Mouse (Mus musculus): ENCODE measurements around the gene Irf2bpl. TPM values are rescaled to one million over a fixed set of nuclear protein-coding genes. Genes with fewer than 3 reads are reported as not detected.

Irf2bpl gene
- polyA plus RNA-seq, 1 experiment from 2014 or later, result 94.9 TPM

- no peaks in the 10 kb centered on the region for H3K9me3 ChIP-seq
- peak overlapping the region; percentile 61 for H3K4me2 ChIP-seq (replicated peaks)
- no peak for ATAC-seq (replicated peaks)
- H3K4me1 ChIP-seq, result peaks cover 81% of the 10 kb centered on the region
- no peaks in the 10 kb centered on the region for H3K27me3 ChIP-seq
- peak overlapping the region; percentile 17 for H3K4me3 ChIP-seq
- H3K9ac ChIP-seq (replicated peaks), result peak overlapping the region; percentile 40
- no peaks in the 10 kb centered on the region for H3K36me3 ChIP-seq
- H3K27ac ChIP-seq (replicated peaks), result peak overlapping the region; percentile 100
- 6% methylated on average over 7 of the region's 7 CpGs for WGBS
Measured at GRCm38 (mm10) chr12:86896441-86896890, 11.9 kb upstream of the Irf2bpl start.

DNA sequence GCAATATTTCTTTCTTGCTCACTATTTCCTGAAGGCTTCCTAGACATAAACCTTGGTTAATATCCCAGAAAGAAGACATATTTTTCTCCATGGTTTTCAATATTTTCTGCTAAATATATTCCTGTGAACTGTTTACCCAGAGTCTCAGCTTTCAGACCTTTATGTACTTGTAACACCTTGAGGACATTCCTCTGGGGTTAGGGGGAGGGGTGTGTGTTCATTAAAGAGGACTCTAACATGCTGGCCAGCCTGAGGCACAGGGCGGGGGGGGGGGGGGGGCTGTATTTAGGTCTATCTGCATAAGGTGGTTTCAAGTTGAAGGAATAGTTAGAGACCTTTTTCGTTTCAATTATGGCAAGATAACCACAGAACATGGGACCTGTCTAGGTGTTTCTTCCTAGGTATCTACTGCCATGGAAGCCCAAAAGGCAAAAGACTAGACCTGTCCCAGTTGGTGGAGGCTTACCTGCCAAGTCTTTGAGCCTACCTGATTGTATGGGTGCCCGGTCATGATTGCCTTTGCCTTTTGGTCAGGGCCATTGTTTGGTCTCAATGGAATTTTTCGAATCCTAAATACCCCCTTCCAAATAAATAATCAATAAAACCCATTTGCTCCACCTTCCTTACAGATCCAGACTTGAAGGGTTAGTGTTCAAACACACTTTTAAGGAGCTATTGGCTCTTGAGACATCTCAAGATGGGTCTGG is 11.3 kb upstream of the Irf2bpl start:
- Histone ChIP-seq H3K9ac (replicated peaks) (peak overlapping the region; percentile 47), H3K4me3 (peak overlapping the region; percentile 36), H3K27me3 (no peaks in the 10 kb centered on the region), H3K27ac (replicated peaks) (peak overlapping the region; percentile 100), H3K9me3 (no peaks in the 10 kb centered on the region), H3K36me3 (no peaks in the 10 kb centered on the region), H3K4me1 (peaks cover 87% of the 10 kb centered on the region), H3K4me2 (replicated peaks) (peak overlapping the region; percentile 61)
- ATAC-seq (replicated peaks), result no peak
- WGBS, result 25% methylated on average over 4 of the region's 4 CpGs

DNA sequence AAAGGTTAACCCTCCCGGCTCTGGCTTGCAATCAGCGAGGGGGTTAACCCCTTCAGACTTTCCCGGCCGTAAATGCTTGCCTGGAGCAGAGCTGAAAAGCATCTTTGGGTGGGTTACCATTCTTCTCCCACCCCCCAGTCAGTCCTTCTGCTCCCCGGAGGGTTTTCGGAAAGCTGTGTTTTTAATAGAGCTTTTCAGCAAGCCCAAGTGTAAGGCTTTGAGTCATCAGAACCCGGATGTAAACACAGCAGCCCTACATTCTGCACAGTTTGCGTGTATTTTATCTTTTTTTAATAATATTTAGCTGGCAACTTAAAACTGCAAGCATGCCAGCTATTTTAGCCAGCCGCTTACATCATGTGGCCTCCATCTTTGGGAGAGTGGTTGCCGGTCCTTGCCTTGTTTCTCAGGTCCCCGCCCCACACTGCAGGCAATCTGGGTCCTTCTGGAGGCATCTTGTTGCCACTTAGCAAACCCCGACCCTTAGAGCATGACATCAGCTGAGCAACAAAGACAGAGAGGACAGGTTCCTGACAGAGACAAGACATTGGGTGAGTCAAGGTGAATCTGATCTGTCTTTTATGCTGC is 10.3 kb upstream of the Irf2bpl start:
- Histone ChIP-seq H3K4me2 (replicated peaks) (peak overlapping the region; percentile 61), H3K27me3 (no peaks in the 10 kb centered on the region), H3K36me3 (no peaks in the 10 kb centered on the region), H3K9me3 (no peaks in the 10 kb centered on the region), H3K27ac (replicated peaks) (peak overlapping the region; percentile 100), H3K4me3 (peak overlapping the region; percentile 36), H3K9ac (replicated peaks) (peak overlapping the region; percentile 47), H3K4me1 (peaks cover 92% of the 10 kb centered on the region)
- ATAC-seq (replicated peaks), result peak; percentile 15
- WGBS, result under 1% methylated on average over 12 of the region's 12 CpGs

- Histone ChIP-seq H3K36me3 (no peaks in the 10 kb centered on the region), H3K4me1 (peaks cover 92% of the 10 kb centered on the region), H3K27me3 (no peaks in the 10 kb centered on the region), H3K9me3 (no peaks in the 10 kb centered on the region), H3K4me2 (replicated peaks) (peak overlapping the region; percentile 70), H3K9ac (replicated peaks) (peak overlapping the region; percentile 60), H3K27ac (replicated peaks) (peak overlapping the region; percentile 100), H3K4me3 (peak overlapping the region; percentile 36)
- whole genome bisulfite sequencing, result 1% methylated on average over 21 of the region's 26 CpGs
- ATAC-seq (replicated peaks), result peak; percentile 89
Measured at GRCm38 (mm10) chr12:86894184-86894839, 9.7 kb upstream of the Irf2bpl start.

DNA sequence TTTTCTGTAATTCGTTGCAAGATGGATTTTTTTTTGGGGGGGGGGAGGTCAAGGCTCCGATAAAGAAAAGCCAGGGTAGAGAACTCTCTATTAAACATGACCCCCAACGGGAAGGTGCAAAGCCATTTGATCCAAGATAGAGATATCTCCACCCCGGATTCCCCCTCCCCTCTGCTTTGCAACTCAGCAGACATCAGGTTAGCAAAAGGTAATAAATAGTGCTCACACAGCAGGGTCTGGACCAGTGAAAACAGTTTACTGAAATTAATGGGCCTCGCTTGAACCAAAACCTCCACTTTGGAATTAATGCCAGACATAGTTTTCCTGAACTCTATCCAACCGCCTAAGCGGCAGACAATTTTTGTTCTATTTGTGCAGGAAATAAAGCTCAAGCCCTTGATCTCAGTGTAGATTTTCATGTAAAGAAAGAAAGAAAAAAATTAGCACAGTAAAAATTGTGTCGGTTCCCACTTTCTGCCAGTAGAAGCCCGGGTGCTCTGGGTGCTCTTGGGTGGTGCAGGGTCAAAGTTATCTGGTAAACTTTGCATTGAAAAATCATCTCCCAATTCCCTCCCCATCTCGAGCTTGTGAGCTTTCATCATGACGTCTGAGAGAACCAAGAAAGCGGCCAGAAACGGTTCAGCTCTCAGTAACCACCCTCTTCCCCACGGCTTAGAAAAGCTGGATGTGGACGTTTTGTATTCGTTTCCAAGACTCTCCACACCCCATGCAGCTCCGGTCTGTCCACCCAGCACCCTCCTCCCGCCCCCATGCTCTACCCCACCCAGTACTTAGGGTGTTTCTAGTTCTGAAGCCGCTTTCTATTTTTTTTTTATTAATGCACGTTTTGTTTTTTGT is 9.0 kb upstream of the Irf2bpl start:
- no peaks in the 10 kb centered on the region for H3K27me3 ChIP-seq
- H3K27ac ChIP-seq (replicated peaks), result peak overlapping the region; percentile 100
- H3K4me2 ChIP-seq (replicated peaks), result peak overlapping the region; percentile 70
- peak overlapping the region; percentile 36 for H3K4me3 ChIP-seq
- under 1% methylated on average over 20 of the region's 20 CpGs for WGBS
- peaks cover 94% of the 10 kb centered on the region for H3K4me1 ChIP-seq
- ATAC-seq (replicated peaks), result peak; percentile 18
- peak overlapping the region; percentile 60 for H3K9ac ChIP-seq (replicated peaks)
- H3K9me3 ChIP-seq, result no peaks in the 10 kb centered on the region
- H3K36me3 ChIP-seq, result no peaks in the 10 kb centered on the region

- Histone ChIP-seq H3K27ac (replicated peaks) (peak overlapping the region; percentile 100), H3K9ac (replicated peaks) (peak overlapping the region; percentile 60), H3K4me2 (replicated peaks) (peak overlapping the region; percentile 70), H3K4me1 (peaks cover 94% of the 10 kb centered on the region), H3K4me3 (peak overlapping the region; percentile 36), H3K9me3 (no peaks in the 10 kb centered on the region), H3K27me3 (no peaks in the 10 kb centered on the region), H3K36me3 (no peaks in the 10 kb centered on the region)
- 2% methylated on average over 18 of the region's 18 CpGs for WGBS
- 0 out of 2 replicates have a peak, but pooled peaks have one; percentile 0 for ATAC-seq (replicated peaks)
Measured at GRCm38 (mm10) chr12:86892711-86893311, 8.2 kb upstream of the Irf2bpl start.

DNA sequence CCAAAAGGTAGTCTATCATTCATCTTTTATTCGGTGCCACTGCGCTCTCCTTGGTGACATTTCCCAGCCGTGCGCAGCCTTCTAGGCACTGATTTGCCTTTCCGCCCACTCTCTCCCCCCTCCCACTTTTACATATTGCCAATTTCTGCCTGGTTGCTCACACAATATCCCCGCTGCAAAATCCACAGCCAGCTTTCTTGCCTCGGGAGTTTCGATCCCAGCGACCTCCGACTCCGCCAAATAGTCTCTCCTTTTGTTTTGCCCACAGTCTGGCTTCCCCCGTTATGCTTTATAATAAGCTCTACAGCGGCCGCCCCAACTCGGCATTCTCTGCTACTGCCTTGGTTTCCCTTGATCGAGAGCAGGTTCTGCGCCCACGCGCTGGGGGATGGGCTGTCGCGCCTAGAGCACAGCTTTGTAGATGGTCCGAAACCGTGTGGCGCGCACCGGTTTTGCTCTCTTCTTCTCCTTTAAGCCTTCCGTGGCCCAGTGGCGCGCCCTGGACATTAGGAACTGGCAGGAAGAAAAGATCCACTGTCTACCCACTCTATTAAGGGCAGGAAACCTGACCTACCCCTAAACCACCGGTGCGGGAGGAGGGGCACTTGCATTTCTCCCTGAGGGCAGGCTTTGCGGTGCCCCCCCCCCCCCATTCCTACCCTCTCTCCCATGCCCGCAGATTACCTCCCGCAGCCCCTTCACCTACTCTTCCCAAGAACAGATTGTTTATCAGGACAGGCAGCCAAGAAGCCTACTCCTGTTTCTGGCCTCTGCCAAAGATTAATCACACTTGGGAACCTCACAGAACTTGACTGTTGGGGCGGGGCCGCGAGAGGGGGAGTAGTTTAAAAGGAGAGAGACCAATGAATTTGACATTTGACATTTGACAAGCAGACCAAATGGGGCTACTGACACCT is 7.4 kb upstream of the Irf2bpl start:
- under 1% methylated on average over 37 of the region's 37 CpGs for WGBS
- H3K4me1 ChIP-seq, result peaks cover 93% of the 10 kb centered on the region
- no peaks in the 10 kb centered on the region for H3K27me3 ChIP-seq
- H3K4me3 ChIP-seq, result peak overlapping the region; percentile 36
- ATAC-seq (replicated peaks), result 0 out of 2 replicates have a peak, but pooled peaks have one; percentile 8
- peak overlapping the region; percentile 70 for H3K4me2 ChIP-seq (replicated peaks)
- H3K36me3 ChIP-seq, result no peaks in the 10 kb centered on the region
- no peaks in the 10 kb centered on the region for H3K9me3 ChIP-seq
- peak overlapping the region; percentile 100 for H3K27ac ChIP-seq (replicated peaks)
- peak overlapping the region; percentile 60 for H3K9ac ChIP-seq (replicated peaks)

- ATAC-seq (replicated peaks), result no peak
- peak overlapping the region; percentile 60 for H3K9ac ChIP-seq (replicated peaks)
- no peaks in the 10 kb centered on the region for H3K27me3 ChIP-seq
- peak overlapping the region; percentile 70 for H3K4me2 ChIP-seq (replicated peaks)
- H3K4me1 ChIP-seq, result peaks cover 93% of the 10 kb centered on the region
- peak overlapping the region; percentile 100 for H3K27ac ChIP-seq (replicated peaks)
- H3K36me3 ChIP-seq, result no peaks in the 10 kb centered on the region
- peak overlapping the region; percentile 36 for H3K4me3 ChIP-seq
- 1% methylated on average over 11 of the region's 11 CpGs for WGBS
- H3K9me3 ChIP-seq, result no peaks in the 10 kb centered on the region
Measured at GRCm38 (mm10) chr12:86891454-86891785, 6.8 kb upstream of the Irf2bpl start.

GRCm38 (mm10) chr12:86890796-86891301 is 6.3 kb upstream of the Irf2bpl start:
- Histone ChIP-seq H3K4me1 (peaks cover 93% of the 10 kb centered on the region), H3K27me3 (no peaks in the 10 kb centered on the region), H3K27ac (replicated peaks) (peak overlapping the region; percentile 100), H3K9ac (replicated peaks) (peak overlapping the region; percentile 43), H3K4me3 (no peak overlapping the region), H3K4me2 (replicated peaks) (peak overlapping the region; percentile 31), H3K36me3 (no peaks in the 10 kb centered on the region), H3K9me3 (no peaks in the 10 kb centered on the region)
- no peak for ATAC-seq (replicated peaks)
- WGBS, result 22% methylated on average over 8 of the region's 8 CpGs

- Histone ChIP-seq H3K27me3 (no peaks in the 10 kb centered on the region), H3K36me3 (no peaks in the 10 kb centered on the region), H3K9ac (replicated peaks) (peak overlapping the region; percentile 43; the same call in 1 of the 2 replicates), H3K4me1 (peaks cover 93% of the 10 kb centered on the region), H3K9me3 (no peaks in the 10 kb centered on the region), H3K4me2 (replicated peaks) (peak overlapping the region; percentile 31; the same call in 1 of the 2 replicates), H3K27ac (replicated peaks) (peak overlapping the region; percentile 100), H3K4me3 (no peak overlapping the region)
- WGBS, result 47% methylated on average over 12 of the region's 12 CpGs
- ATAC-seq (replicated peaks), result no peak
Measured at GRCm38 (mm10) chr12:86890091-86890720, 5.6 kb upstream of the Irf2bpl start.
